Mouse (Mus musculus) bone marrow, adult 2 months (tissue): ENCODE data around the gene 4930430F08Rik.

Experiments
- CTCF ChIP-seq: fragments of 200-500 bp; IDR thresholded peaks from 2 replicates; pipeline ENCODE4 v1.5.1; 2011; ENCODE audit warnings: low read length, control low read depth; ENCODE audit not compliant: control insufficient read depth, insufficient read depth
- POLR2A ChIP-seq: fragments of 200-500 bp; IDR thresholded peaks from 2 replicates; pipeline ENCODE4 v1.6.1; 2011; ENCODE audit warnings: low read depth, mild to moderate bottlenecking, control low read depth, low read length, borderline replicate concordance; ENCODE audit not compliant: control insufficient read depth

- no peak for TF ChIP-seq CTCF
- TF ChIP-seq POLR2A, result no peak
Observed at GRCm38 (mm10) chr10:100619474-100619873, 29.3 kb upstream of the 4930430F08Rik start.
